Mouse (Mus musculus) E14TG2a.4 (cell line): Measurements from ENCODE around the gene Tnfrsf14.

ENCODE experiments used
- CTCF ChIP-seq: conservative IDR thresholded peaks from 2 replicates; pipeline ENCODE4 v1.5.1; 2014; ENCODE audit warnings: low read length
- NANOG ChIP-seq: IDR thresholded peaks from 2 replicates; pipeline ENCODE4 v1.6.1; 2014; ENCODE audit warnings: borderline replicate concordance, low read length, mixed read lengths

- TF ChIP-seq CTCF (no peak), NANOG (no peak)
These were observed 14.4 kb upstream of the Tnfrsf14 start for GRCm38 (mm10) chr4:154942632-154943322.
